Mouse (Mus musculus) liver (tissue): ENCODE data around the gene Myrf.

Experiments used
- DNase-seq: peaks from one replicate; pipeline ENCODE4 v3.0.0-alpha.2; 2020; ENCODE audit warnings: mixed read lengths

Myrf gene

DNA sequence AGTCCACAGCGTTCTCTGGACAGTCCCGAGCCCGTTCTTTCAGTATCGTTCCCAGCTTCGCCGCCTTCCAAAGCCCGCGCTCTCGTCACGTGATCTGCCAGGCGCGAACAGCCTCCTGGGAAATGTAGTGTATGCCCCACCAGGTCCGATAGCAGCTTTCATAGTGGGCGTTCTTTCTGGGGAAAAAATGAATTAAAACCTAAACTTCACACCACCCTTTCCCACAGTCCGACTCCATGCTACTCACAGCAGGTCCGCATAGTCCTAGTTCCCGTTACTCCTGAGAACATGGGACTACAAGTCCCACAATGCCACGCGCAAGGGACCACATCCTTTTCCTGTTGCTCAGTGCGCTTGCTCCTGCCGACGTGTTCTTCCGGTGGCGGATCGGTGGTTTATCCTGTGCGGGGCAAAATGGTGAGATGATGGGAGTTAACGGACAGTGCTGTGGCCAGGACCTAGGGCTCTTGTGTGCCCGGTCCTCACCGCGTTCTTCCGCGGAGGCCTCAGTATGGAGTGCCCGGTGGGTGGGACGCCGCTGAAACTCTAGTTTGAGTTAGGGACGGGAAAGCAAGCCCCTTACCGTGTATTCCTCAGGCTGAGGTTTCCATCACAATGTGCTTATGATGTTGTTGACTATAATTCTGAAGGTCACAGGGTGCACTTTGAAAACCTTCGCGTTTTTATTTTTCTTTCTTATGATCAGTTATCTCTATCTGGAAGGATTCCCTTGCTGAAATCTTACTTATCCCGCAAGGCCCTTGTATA lies 36.5 kb downstream of the Myrf start, which contains the start of the genes Tmem258 and Fen1:
Gene Tmem258, plus strand, starts transcription at position 167 of the 768 bp plus-strand sequence.
Gene Fen1, minus strand, starts transcription at position 322 of the 768 bp plus-strand sequence.
- peak; percentile 92 for DNase-seq

DNA sequence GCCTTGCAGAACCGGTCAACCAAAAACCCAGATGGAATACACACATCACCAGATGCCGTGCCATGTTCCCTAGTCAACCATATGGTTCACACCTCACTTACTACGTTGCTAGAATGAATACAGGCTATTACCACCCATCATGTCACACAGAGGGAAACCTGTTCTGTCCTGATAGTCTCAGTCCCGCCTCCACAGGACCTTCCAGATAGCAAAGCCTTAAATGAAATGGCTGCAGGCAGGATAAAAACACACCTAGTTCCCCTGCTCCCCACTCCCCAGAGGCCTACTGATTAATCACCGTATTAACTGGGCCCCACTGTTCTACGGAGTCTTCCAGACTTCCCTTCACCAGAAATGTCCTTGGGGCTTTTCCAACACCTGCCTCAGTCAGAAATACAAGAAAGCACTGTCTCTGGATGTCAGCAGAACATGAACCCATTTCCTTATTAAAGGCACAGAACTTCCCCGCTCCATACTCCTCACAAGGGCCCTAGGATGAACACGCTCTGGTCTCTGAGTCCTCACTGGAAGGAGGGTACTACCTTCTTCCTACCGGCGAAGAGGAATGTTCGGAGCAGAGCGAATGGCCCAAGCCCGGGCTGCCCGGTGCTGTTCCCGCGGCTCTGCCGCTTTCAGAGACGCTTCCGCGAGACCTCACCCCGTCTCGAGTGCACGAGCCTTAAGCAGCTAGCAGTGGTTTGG lies 37.3 kb downstream of the Myrf start:
- peak; percentile 78 for DNase-seq

DNA sequence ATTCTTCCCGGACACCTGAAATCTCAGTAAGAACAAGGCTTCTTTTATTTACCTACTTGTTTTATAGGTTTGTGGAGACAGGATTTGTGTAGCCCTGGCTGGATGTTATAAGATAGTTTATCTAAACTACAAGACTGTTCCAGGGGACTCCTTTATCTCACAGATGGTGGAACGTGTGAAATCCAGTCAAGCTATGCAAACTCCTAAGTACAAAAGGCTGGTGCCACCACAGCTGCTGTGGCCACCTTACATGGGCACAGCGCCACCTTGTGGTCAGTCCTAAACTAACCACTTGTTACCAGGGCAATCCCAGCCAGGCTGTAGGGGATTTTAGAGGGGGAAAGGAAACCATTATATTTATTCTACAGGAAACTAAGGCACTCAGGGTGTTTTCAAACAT lies 41.8 kb downstream of the Myrf start:
- peak; percentile 86 for DNase-seq

DNA sequence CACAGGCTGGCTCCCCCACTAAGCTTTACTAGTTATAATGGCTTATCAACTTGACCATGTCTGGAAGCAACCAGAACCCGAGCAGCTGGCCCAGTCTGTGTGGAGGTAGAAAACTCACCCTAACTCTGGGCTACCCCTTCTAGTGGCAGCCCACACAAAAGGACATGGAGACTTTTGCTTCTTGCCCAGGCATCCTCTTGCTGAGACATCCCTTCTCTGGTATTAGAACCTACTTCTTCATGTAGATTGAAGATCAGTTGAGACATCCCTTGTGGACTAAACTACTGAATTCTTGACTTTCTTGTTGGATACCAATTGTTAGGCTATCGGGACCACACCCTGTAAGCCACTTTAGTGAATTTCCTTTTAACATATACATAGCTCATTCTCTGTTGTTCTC lies 42.3 kb downstream of the Myrf start:
- DNase-seq, result no peak

- no peak for DNase-seq
Observed at GRCm38 (mm10) chr19:10197130-10197529, 43.4 kb downstream of the Myrf start.

DNA sequence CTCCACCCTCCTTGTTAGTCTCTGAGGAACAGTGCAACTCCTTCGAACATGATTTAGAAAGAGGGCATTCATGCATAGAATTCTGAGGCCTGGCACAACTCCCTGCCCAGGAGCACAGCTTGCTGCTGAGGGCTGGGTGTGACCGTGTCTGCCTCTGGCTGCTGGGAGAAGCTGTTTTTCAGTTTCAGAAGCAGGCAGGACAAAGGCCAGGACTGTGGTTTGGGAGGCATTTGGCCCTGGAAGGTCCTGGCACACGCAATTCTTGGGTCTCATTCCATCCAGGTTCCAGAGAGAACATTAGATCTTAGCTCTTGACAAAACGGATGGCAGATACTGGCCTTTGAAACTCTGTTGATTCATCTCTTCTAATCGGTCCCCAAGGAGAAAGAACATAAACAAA lies 45.3 kb downstream of the Myrf start:
- no peak for DNase-seq

GRCm38 (mm10) chr19:10194337-10194736 lies 46.2 kb downstream of the Myrf start:
- DNase-seq, result no peak

GRCm38 (mm10) chr19:10191326-10191725 lies 49.2 kb downstream of the Myrf start:
- DNase-seq, result peak; percentile 67

DNA sequence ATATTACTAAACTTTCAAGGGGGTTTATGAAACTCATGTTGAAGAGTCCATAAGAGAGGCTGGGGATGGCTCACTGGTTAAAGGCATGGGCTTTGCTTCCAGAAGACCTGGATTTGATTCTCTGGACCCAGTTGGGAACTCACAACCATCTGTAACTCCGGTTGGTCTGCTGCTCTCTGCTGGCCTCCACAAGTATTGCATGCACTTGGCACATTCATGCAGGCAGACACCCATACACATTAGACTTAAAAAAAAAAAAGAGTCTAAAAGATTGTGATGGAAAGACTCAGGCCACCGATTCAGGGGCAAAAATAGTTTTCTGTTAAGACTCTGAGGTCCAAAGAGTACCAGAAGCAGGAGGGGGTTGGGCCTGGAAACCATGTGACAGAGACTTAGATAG lies 49.8 kb downstream of the Myrf start:
- DNase-seq, result peak; percentile 79

DNA sequence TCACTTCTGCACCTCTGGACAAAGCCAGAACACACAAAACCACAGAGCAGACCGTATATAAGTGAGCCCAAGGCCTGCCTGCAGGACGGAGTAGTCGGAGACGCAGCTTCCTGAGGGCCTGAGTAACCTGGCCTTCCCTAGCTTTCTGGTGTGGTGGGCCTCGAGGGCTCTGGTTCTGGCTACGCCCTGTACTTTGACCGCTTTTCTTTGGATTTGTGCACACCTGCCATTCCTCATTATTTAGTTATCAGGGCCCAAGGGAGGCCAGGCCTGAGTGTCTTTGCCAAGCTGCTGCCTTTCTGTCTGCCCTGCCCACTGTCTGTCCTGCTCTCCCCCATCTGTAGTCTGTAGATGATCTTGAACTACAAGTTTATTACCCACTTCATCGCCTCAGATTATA lies 50.6 kb downstream of the Myrf start:
- DNase-seq, result no peak

DNA sequence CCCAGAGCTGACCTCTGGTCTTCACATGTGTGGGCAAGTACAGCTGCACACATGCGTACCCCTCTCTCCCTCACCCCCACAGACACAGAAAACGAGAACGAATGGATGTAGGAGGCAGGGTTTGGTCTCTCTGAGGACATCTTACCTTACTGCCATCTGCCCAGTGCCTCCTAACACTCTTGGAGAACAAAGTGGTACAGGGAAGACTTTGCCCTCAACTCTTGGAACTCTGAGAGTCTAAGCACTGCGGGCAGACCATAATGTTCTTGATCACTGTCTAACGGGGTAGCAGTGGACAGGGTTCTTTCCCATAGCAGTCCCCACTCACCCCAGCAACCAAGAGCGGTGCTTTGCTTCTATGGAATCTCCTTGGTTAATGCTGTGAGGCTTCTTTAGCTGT lies 51.5 kb downstream of the Myrf start:
- no peak for DNase-seq

GRCm38 (mm10) chr19:10188281-10188811 lies 52.2 kb downstream of the Myrf start:
- no peak for DNase-seq

- DNase-seq, result no peak
Observed at GRCm38 (mm10) chr19:10186569-10186968, 54.0 kb downstream of the Myrf start.

- DNase-seq, result no peak
Observed at GRCm38 (mm10) chr19:10185876-10186275, 54.7 kb downstream of the Myrf start.

DNA sequence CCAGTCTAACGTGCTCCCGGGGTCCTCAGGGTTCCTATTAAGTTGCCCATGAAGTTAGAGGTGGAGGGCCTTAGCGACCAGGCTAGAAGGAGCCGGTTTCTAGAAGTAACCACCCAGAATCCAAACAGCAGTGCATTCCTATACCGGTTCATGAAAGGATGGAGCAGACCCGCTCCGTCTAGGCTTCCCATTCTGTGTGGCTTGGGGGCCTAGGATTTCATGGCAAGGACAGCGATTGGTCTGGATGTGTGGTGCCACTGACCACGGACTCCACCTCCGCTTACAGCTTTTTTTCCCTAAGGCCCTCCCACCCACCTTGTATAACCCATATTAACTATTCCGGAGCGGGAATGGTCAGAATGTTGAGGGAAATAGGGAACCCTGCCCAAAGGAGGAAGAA lies 56.5 kb downstream of the Myrf start:
- peak; percentile 52 for DNase-seq

DNA sequence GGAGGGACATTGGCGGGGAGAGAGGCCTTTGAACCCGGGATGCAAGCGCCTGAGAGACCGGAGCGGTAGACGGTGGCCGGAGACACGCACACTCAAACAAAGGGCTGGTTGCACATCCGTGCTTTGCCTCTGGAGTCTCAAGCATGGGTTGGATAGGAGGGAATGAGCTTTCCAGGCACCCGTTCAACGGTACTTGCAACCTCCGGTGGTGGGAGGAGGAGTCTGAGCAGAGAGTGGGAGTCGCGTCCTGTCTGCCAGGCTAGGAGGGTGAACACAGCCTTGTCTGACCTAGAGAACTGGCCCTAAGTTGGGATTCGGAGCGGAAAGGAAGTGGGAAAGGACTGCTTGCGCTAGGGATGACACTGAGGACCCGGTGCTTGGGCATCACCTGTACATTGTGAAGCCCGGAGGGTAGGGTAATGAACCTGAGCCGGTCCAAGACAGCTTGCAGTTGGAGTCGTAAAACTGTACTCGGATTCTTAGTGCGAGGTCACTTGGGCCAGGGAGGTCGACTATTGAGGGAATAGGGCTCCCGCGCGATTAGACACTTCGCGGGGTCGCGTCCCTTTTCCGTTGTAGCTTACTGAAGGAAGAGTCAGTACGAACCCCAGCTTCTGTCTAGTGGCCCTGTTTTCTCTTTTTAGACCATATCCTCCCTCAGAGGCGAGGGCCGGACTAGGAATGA lies 57.1 kb downstream of the Myrf start:
- peak; percentile 75 for DNase-seq

DNA sequence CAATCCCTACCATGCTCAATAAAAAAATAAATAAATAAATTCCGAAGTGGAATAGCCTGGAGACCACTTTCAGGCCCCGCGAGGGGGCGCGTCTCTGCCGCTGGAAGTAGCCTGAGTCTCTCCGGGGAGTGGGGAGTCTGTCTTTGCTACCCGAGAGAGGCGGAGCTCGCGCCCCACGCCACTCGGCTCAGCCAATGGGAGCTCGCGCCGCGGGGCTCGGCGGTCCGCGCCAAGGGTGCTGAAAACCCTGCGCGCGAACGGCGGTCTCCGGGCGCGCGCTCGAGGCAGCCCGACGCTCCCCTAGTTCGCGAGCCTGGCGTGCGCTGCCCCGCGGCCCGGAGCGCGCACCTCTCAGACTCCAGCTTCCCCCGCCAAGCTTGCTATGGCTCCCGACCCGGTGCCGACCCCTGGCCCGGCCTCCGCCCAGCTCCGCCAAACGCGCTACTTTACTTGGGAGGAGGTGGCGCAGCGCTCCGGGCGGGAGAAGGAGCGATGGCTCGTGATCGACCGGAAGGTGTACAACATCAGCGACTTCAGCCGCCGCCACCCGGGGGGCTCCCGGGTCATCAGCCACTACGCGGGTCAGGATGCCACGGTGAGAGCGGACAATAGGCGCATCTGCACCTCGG lies 57.8 kb downstream of the Myrf start, which contains the start of gene Fads1:
Gene Fads1, plus strand, starts transcription at position 219 of the 629 bp plus-strand sequence.
- peak; percentile 96 for DNase-seq

GRCm38 (mm10) chr19:10182142-10182541 lies 58.4 kb downstream of the Myrf start:
- no peak for DNase-seq

DNA sequence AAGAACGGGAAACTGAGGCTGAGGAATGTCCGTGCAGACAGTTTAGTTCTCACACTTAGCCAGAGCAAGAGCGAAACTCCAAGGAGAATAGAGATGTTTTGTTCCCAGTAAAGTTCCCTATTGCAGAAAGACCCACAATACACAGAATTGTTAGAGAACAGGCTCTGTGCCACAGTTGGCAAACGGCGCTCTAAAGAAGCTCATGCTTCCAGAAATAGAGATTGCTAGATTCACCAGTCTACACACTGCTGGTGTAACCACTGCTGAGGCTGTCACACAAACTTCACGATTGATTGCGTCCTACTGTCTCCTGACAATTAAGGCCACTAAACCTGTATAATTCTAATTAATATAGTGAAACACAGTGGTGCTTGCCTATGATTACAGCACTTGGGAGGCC lies 59.3 kb downstream of the Myrf start:
- no peak for DNase-seq

GRCm38 (mm10) chr19:10176941-10177372 lies 63.6 kb downstream of the Myrf start:
- no peak for DNase-seq

- no peak for DNase-seq
Observed at GRCm38 (mm10) chr19:10176477-10176876, 64.1 kb downstream of the Myrf start.

- no peak for DNase-seq
Observed at GRCm38 (mm10) chr19:10174956-10175355, 65.6 kb downstream of the Myrf start.
